Mouse (Mus musculus): ENCODE data around the gene Gm4756. TPM values are rescaled to one million over a fixed set of nuclear protein-coding genes. Genes with fewer than 3 reads are reported as not detected.
A peak's percentile ranks its signal among the peaks of the same experiment; 100 is the strongest.

Gm4756 gene
- polyA plus RNA-seq, 1 experiment from 2014 or later = not detected

- H3K4me2 ChIP-seq = no peak overlapping the region
- no peaks in the 10 kb centered on the region for H3K9me3 ChIP-seq (replicated peaks)
- no peak overlapping the region for H3K27ac ChIP-seq
- H3K9ac ChIP-seq = no peak overlapping the region
- WGBS = 93% methylated on average over 10 of the region's 10 CpGs
- peaks cover 11% of the 10 kb centered on the region for H3K4me1 ChIP-seq
- H3K36me3 ChIP-seq (ENCODE audit: poor library complexity, severe bottlenecking) = peaks cover 18% of the 10 kb centered on the region
- no peak overlapping the region for H3K4me3 ChIP-seq
- ATAC-seq = no peak
- H3K27me3 ChIP-seq = no peaks in the 10 kb centered on the region
Observed at GRCm38 (mm10) chr12:72538571-72538970, 110.9 kb downstream of the Gm4756 start.

GRCm38 (mm10) chr12:72536021-72536597 lies 113.4 kb downstream of the Gm4756 start, which contains the start of gene Pcnx4:
Gene Pcnx4 (plus strand): TSS chr12:72536383.
- H3K27me3 ChIP-seq = no peaks in the 10 kb centered on the region
- under 1% methylated on average over 45 of the region's 45 CpGs for WGBS
- ATAC-seq = peak; percentile 100

GRCm38 (mm10) chr12:72535599-72535998 lies 113.9 kb downstream of the Gm4756 start:
- Histone ChIP-seq H3K36me3 (ENCODE audit: poor library complexity, severe bottlenecking) (peaks cover 3% of the 10 kb centered on the region; the same call in 1 of the 2 replicates), H3K27ac (peak overlapping the region; percentile 52; the same call in 1 of the 2 replicates), H3K4me3 (peak overlapping the region; percentile 58), H3K9ac (peak overlapping the region; percentile 73), H3K9me3 (replicated peaks) (no peaks in the 10 kb centered on the region), H3K4me2 (peak overlapping the region; percentile 66), H3K27me3 (no peaks in the 10 kb centered on the region), H3K4me1 (peaks cover 11% of the 10 kb centered on the region)
- ATAC-seq = no peak
- 37% methylated on average over 3 of the region's 3 CpGs for WGBS

More at GRCm38 (mm10) chr12:72536021-72536597, 113.4 kb downstream of the Gm4756 start, which contains the start of gene Pcnx4:
- Histone ChIP-seq H3K27ac (peak within 1 kb of the TSS; percentile 52; the same call in 1 of the 2 replicates), H3K4me2 (peak within 1 kb of the TSS; percentile 66), H3K36me3 (ENCODE audit: poor library complexity, severe bottlenecking) (peaks cover 3% of the 10 kb centered on the region; the same call in 1 of the 2 replicates), H3K9ac (peak within 1 kb of the TSS; percentile 73), H3K9me3 (replicated peaks) (no peaks in the 10 kb centered on the region), H3K4me3 (peak within 1 kb of the TSS; percentile 58), H3K4me1 (peaks cover 11% of the 10 kb centered on the region)

GRCm38 (mm10) chr12:72533986-72534385 lies 115.5 kb downstream of the Gm4756 start:
- Histone ChIP-seq H3K36me3 (ENCODE audit: poor library complexity, severe bottlenecking) (peaks cover 3% of the 10 kb centered on the region; the same call in 1 of the 2 replicates), H3K4me3 (no peak overlapping the region), H3K27ac (no peak overlapping the region), H3K4me2 (no peak overlapping the region), H3K27me3 (no peaks in the 10 kb centered on the region), H3K4me1 (peaks cover 11% of the 10 kb centered on the region), H3K9ac (no peak overlapping the region), H3K9me3 (replicated peaks) (no peaks in the 10 kb centered on the region)
- 89% methylated on average over 6 of the region's 6 CpGs for WGBS
- no peak for ATAC-seq

- ATAC-seq = no peak
- Histone ChIP-seq H3K27ac (no peak overlapping the region), H3K4me3 (no peak overlapping the region), H3K9me3 (replicated peaks) (no peaks in the 10 kb centered on the region), H3K9ac (no peak overlapping the region), H3K36me3 (ENCODE audit: poor library complexity, severe bottlenecking) (no peaks in the 10 kb centered on the region), H3K27me3 (no peaks in the 10 kb centered on the region), H3K4me2 (no peak overlapping the region), H3K4me1 (peaks cover 9% of the 10 kb centered on the region)
- WGBS = 85% methylated on average over 7 of the region's 7 CpGs
Observed at GRCm38 (mm10) chr12:72532303-72532702, 117.2 kb downstream of the Gm4756 start.

Other genes starting within 250 kb of the Gm4756 start
- 1,241 and 1,349 TPM in 2 replicates for gene Rtn1, start 240.6 kb downstream of the Gm4756 start, polyA plus RNA-seq (2015; fragmentation: Nextera tagmentation; extraction: Ambion mirVana)
- 3.0 and 3.2 TPM in 2 replicates for gene Lrrc9, start 207.8 kb downstream of the Gm4756 start, polyA plus RNA-seq (2015; fragmentation: Nextera tagmentation; extraction: Ambion mirVana)
- 15.5 and 16.8 TPM in 2 replicates for gene Pcnx4, start 113.3 kb downstream of the Gm4756 start, polyA plus RNA-seq (2015; fragmentation: Nextera tagmentation; extraction: Ambion mirVana)
- gene Dhrs7, start 15.2 kb upstream of the Gm4756 start, polyA plus RNA-seq (2015; fragmentation: Nextera tagmentation; extraction: Ambion mirVana) = 5.3 and 6.1 TPM in 2 replicates
- gene Ppm1a, start 107.8 kb upstream of the Gm4756 start, polyA plus RNA-seq (2015; fragmentation: Nextera tagmentation; extraction: Ambion mirVana) = 33.9 and 44.0 TPM in 2 replicates